Mouse (Mus musculus) adipocyte (in vitro differentiated cells): ENCODE results near the gene Bcl2a1a.
A peak's percentile ranks its signal among the peaks of the same experiment; 100 is the strongest.
"Not testable (repeated sequence)": the region's sequence is repeated elsewhere in the genome, so short reads cannot be mapped to it uniquely, and the experiment has no call there.

ENCODE experiments used
- DNase-seq: peaks from one replicate; pipeline ENCODE4 v3.0.0-alpha.2; 2016; ENCODE audit warnings: low spot score

Bcl2a1a gene

GRCm38 (mm10) chr9:88956670-88957153, at the start of gene Bcl2a1a:
TSS of gene Bcl2a1a (plus strand) at chr9:88956900.
- not testable (repeated sequence) for DNase-seq

DNA sequence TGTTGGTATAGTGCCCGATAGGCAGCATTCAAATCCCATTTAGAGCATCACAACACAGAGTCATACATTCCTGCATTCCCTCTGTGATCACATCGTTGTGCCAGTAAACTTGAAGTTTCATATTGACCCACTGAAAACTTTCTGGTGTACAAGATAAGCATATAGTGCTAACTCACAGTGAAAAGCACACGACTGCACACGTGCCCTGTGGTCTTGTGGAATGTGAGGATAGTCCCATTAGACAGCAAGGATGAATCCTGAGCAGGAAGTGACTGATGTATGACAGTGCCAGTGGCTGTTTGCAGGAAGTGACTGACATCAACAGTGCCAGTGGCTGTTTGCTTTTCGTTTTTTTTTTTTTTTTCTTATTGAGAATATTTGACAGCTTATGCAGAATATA, 40.1 kb upstream of the Bcl2a1a start:
- DNase-seq, result not testable (repeated sequence)

- DNase-seq, result not testable (repeated sequence)
Measured at GRCm38 (mm10) chr9:88938312-88938711, 18.4 kb upstream of the Bcl2a1a start.

DNA sequence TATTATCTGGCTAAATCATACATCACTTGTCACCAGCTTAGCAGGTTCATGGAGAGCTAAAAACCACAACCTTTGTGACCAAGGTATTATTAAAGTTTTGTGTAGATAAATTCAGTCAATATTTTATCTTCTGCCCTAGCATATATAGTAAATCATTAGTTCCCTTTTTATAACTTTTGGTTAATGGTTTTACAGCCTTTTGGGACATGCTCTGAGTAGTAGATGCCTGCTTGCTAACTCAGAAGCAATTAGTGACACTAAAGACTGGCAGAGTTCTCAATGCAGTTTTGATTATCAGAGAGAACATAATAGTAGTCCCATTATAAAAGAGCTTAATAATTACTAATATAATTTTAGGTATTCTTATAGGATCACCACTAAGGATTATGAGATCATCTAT, 5.2 kb upstream of the Bcl2a1a start:
- not testable (repeated sequence) for DNase-seq

GRCm38 (mm10) chr9:88953151-88953550, 3.5 kb upstream of the Bcl2a1a start:
- peak; percentile 2 for DNase-seq

DNA sequence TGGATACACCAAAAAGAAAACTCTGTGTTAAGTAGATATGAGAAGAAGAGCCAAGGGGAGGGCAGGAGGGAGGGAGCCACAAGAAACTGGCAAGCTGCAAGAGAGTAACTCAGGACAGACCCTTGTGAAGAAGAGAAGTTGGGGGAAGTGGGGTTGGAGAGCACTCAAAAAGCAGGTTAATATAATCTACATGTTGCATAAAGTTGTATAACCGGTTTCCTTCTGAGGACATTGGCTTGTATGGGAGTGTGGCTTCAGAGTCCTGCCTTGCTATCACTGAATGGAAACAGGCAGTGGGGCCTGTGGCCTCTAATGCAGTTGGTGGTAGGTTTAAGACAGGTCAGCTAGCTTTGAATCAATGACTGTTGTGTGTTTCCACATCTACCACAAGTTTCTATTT, 1.5 kb upstream of the Bcl2a1a start:
- not testable (repeated sequence) for DNase-seq

DNA sequence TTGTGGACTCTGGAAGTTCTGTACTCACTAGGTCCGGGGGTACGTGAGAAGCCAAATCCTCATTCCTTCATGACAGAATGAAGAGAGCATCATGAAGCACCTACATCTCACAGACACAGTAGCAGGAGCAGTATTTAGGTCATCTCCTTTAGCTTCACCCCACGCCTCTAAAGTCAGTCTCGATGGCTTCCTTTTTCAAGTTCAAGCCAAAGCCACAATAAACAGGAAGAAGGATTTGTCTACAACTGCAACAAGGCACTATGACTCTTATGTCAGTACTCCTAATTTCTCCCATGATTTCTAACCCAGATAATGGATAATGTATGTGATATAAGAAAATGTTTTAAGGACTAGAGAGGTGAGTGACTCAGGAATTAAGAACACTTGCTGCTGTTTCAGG, 665 bp upstream of the Bcl2a1a start:
- not testable (repeated sequence) for DNase-seq

GRCm38 (mm10) chr9:88958891-88959290, 2.2 kb downstream of the Bcl2a1a start:
- no peak for DNase-seq

GRCm38 (mm10) chr9:88959981-88960380, 3.3 kb downstream of the Bcl2a1a start:
- not testable (repeated sequence) for DNase-seq

DNA sequence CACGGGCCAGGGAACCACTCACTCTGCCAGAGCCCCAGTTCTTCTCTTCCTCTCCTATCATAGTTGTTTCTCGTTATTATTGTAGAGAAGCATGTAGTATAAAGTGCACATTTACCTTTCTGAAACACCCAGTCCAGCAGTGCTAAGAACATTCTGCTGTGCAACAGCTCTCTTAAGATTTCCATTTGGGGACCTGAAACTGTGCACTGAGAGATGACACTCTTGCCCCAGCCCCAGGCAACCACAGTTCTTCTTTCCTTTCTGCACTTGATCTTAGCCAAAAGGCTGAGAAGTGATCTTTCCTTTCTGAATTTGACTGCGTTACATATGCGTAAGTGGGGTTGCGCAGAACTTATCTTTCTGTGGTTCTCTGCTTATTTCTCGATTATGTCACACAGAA, 9.8 kb downstream of the Bcl2a1a start:
- DNase-seq, result not testable (repeated sequence)

DNA sequence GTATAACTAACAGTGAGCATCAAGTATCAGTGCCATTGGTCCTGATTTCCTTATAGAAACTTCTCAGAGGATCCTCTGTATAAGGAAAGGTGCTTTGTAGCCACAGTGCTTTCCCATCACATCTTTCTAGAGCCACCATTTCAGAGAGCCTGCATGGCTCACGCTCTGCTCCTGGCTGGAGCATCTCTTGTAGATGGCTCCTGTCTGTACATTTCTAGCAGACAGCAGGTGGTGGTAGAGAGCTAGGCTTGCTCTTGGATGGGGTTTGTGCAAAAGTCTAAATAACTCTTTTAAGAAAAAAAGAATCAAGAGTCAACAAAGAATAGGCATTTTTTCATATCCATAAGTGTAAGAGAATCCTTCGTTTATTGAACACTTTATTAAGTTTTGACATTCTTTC, 12.8 kb downstream of the Bcl2a1a start:
- DNase-seq, result not testable (repeated sequence)

DNA sequence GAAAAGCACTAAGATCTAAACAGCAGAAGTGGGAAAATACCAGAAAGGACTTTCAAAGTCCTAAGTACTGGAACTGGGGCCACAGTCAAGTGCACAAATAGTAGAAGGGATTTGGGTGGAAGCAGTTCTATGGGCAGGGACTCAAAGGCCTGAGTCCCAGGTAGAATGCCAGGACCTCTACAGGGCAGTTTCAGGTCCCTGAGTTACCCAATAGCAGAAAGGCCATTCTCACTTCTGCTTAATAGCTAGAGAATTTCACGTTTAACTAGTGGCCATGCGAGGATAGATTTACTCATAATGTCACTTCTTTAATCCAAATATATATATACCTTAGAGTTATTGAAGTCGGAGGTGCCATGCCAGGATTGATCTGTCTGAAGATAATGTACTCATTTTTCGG, 20.2 kb downstream of the Bcl2a1a start:
- DNase-seq, result not testable (repeated sequence)

DNA sequence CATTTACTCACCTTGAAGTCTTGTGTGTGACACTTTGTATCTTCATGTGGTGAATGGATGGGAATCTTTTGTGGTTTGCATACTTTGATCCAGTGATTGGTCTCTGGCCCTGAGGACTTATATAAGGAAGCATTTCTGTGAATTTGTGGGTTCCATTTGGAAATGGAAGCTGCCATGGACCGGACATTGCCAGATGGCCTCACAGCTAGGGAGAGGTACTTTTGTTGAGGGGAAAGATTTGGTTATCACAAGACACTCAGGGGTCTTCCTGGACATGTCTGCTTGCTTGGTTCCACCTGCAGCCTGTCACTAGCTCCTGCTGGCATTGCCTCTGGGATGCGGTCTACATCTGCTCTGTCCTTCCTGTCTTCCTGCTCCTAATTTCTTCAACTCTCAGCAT, 23.1 kb downstream of the Bcl2a1a start:
- not testable (repeated sequence) for DNase-seq

DNA sequence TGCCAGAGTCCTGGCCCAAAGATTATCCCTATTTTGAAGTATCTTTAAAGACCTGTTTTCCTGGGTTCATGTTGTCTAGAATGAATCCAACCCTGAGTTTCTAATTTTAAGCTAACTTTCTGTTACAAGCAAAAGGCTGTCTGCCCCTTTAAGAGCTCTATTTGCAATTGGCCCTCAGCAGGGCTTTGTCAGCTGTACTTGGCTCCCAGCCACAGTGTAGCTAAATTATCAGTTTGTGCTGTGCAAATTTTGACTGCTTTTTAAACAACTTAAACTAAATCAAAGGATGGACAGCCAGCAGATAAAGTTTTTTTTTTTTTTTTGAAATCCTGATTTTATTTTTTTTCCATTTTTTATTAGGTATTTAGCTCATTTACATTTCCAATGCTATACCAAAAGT, 44.8 kb downstream of the Bcl2a1a start:
- DNase-seq, result peak; percentile 5
